Mouse (Mus musculus) neural tube, embryonic 11.5 days (tissue): ENCODE results near the gene Stk38l. TPM values are rescaled to one million over a fixed set of nuclear protein-coding genes. Genes with fewer than 3 reads are reported as not detected.

Experiments used
- ATAC-seq: fragments of 200-750 bp; cut with Nextera tagmentation; 2 replicates; pipeline ENCODE4 v1.8.0; 2017; ENCODE audit warnings: moderate number of reproducible peaks, mild to moderate bottlenecking, moderate TSS enrichment, moderate library complexity; ENCODE audit not compliant: insufficient read depth, low FRiP score, low TSS enrichment
- DNase-seq: peaks from one replicate; pipeline ENCODE4 v3.0.0-alpha.2; 2015; ENCODE audit warnings: low spot score
- H3K27ac ChIP-seq: fragments of 300-500 bp; sonication (generic); 2 replicates; pipeline ENCODE4 v1.5.1; 2014; ENCODE audit warnings: low read depth, mild to moderate bottlenecking, low read length
- H3K27me3 ChIP-seq: fragments of 300-500 bp; sonication (generic); 2 replicates; pipeline ENCODE4 v1.6.1; 2014; ENCODE audit warnings: mild to moderate bottlenecking, low read length, mixed read lengths; ENCODE audit not compliant: control insufficient read depth, insufficient read depth
- H3K36me3 ChIP-seq: fragments of 300-500 bp; sonication (generic); 2 replicates; pipeline ENCODE4 v1.6.1; 2014; ENCODE audit warnings: mild to moderate bottlenecking, low read length, moderate library complexity, mixed read lengths; ENCODE audit not compliant: control insufficient read depth, insufficient read depth
- H3K4me1 ChIP-seq: fragments of 300-500 bp; sonication (generic); 2 replicates; pipeline ENCODE4 v1.6.1; 2014; ENCODE audit warnings: low read length, mixed read lengths; ENCODE audit not compliant: control insufficient read depth, insufficient read depth
- H3K4me2 ChIP-seq: fragments of 300-500 bp; sonication (generic); 2 replicates; pipeline ENCODE4 v1.6.1; 2014; ENCODE audit warnings: low read depth, mild to moderate bottlenecking, moderate library complexity
- H3K4me3 ChIP-seq: fragments of 300-500 bp; sonication (generic); 2 replicates; pipeline ENCODE4 v1.5.1; 2014; ENCODE audit warnings: low read depth, low read length
- H3K9ac ChIP-seq: fragments of 300-500 bp; sonication (generic); 2 replicates; pipeline ENCODE4 v1.6.1; 2014; ENCODE audit warnings: mild to moderate bottlenecking, low read length
- H3K9me3 ChIP-seq: fragments of 300-500 bp; sonication (generic); 2 replicates; pipeline ENCODE4 v1.6.1; 2016; ENCODE audit warnings: low read length; ENCODE audit not compliant: control insufficient read depth
- WGBS: fragments of 180-500 bp; shearing (Covaris S2); extraction: QIAGEN DNeasy Blood & Tissue Kit; methylation state at CpG from one replicate; pipeline ENCODE4 v1.1.7; 2014; 5-methylcytosine and 5-hydroxymethylcytosine counted together
- polyA plus RNA-seq: library from polyadenylated mRNA; unstranded; fragments of >200 nt; fragmentation: Nextera tagmentation; extraction: Ambion mirVana; gene quantifications from 2 replicates; pipeline ENCODE4 v1.2.1, GENCODE M21; 2014

The Stk38l gene
- polyA plus RNA-seq, 1 experiment from 2014 or later, result 19.5 TPM

DNA sequence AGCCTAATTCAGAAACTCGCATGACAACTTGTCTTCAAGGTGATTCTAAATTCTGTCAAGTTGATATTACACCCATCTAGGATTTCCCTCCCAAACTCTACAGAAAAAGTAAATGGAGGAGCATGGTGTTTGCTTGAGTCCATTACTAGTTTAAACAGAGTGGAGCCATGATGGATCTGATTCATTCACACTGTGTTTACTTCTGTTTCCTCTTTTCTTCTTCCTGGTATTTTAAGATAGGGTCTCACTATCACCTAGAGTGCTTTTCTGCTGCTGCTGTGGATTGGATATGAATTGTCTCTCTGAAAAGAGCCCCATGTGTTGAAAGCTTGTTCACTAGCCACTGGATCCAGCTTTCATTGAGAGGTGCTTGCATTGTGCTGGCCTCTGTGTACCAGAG lies 20.4 kb downstream of the Stk38l start:
- Histone ChIP-seq H3K9me3 (no peaks in the 10 kb centered on the region), H3K36me3 (no peaks in the 10 kb centered on the region), H3K27me3 (no peaks in the 10 kb centered on the region), H3K4me3 (no peak overlapping the region), H3K9ac (no peak overlapping the region), H3K27ac (no peak overlapping the region), H3K4me1 (no peaks in the 10 kb centered on the region), H3K4me2 (no peak overlapping the region)
- no peak for DNase-seq
- 100% methylated on average over 1 of the region's 1 CpGs for whole genome bisulfite sequencing
- no peak for ATAC-seq

DNA sequence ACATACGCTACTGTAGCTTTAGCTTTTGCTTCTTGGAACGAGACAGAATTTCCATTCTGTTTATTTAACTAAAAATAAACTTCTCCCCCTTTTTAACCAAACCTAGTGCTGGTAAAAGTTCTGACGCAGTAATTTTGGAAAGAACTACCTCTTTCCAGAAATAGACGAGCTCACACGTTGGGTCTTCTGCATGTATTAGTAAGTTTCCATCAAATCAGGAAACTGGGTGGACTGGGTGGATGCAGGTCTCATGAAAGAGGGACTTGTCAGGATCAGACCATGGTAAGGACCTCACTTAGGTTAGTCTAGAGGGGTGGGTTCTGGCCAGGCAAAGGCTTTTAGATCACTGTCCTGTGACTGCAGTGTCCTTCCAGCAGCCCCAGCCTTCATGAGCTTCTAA lies 21.8 kb downstream of the Stk38l start:
- Histone ChIP-seq H3K9me3 (no peaks in the 10 kb centered on the region), H3K4me1 (no peaks in the 10 kb centered on the region), H3K27me3 (no peaks in the 10 kb centered on the region), H3K4me3 (no peak overlapping the region), H3K4me2 (no peak overlapping the region), H3K9ac (no peak overlapping the region), H3K36me3 (no peaks in the 10 kb centered on the region), H3K27ac (no peak overlapping the region)
- DNase-seq, result no peak
- ATAC-seq, result no peak
- WGBS, result 90% methylated on average over 5 of the region's 5 CpGs

DNA sequence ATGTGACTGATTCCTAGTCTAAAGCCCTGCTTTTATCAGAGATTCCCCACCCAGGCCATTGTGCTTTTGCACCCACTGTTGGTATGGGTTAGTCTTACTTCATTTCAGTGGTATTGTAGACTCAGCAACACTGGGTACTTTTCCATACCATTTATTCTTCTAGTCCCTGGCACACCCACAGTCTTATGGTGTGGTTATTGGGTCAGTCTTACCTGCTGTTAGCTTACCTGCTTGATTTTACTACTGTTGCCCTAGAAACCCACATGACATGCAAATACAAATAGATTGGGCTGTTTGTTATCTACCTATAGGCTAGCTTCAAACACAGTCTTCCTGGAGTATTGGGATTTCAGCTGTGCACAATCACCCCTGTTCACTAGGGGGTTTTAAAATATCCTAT lies 22.3 kb downstream of the Stk38l start:
- Histone ChIP-seq H3K4me2 (no peak overlapping the region), H3K9me3 (no peaks in the 10 kb centered on the region), H3K36me3 (no peaks in the 10 kb centered on the region), H3K27ac (no peak overlapping the region), H3K9ac (no peak overlapping the region), H3K4me3 (no peak overlapping the region), H3K4me1 (no peaks in the 10 kb centered on the region), H3K27me3 (no peaks in the 10 kb centered on the region)
- no peak for ATAC-seq
- no peak for DNase-seq

DNA sequence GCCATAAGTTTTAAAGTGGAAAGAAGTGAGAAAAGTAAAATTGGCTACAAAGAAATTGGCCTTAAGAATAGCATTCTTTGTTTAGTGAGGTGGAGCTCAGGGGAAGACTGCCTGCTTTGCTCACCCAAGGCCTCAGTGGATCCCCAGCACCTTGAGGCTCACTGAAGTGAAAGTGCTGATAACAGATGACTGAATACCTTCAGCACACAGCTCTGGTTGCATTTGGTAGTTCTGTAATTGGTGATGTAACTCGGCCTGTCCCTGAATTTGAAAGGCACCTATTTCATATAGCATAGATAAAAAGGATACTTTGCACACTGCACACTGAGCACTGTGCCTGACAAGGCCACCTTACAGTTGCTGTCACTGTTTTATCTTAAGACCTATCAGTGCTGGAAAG lies 23.5 kb downstream of the Stk38l start:
- Histone ChIP-seq H3K9ac (no peak overlapping the region), H3K4me1 (no peaks in the 10 kb centered on the region), H3K27me3 (no peaks in the 10 kb centered on the region), H3K4me2 (no peak overlapping the region), H3K27ac (no peak overlapping the region), H3K9me3 (no peaks in the 10 kb centered on the region), H3K4me3 (no peak overlapping the region), H3K36me3 (no peaks in the 10 kb centered on the region)
- no peak for DNase-seq
- no peak for ATAC-seq
- WGBS, result 94% methylated on average over 1 of the region's 1 CpGs

DNA sequence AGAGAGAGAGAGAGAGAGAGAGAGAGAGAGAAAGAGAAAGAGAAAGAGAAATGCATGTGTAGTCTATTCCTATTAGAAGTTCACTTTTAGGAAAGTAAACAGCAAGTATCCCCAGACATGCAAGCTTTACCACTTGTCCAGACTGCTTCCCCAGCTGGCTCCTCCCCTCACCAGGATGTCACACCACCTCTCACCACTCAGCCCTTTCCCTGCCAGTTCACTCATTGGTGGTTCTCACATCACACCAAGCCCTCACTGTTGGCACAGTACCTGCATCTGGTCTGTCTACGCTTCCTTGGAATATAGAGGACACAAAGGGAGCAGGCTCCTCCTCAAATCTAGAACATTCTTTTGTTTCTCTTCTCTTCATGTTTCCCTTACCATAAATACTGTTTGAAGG lies 26.9 kb downstream of the Stk38l start:
- H3K4me2 ChIP-seq, result no peak overlapping the region
- ATAC-seq (no peak), DNase-seq (no peak)
- H3K4me1 ChIP-seq, result peaks cover 4% of the 10 kb centered on the region
- no peaks in the 10 kb centered on the region for H3K9me3 ChIP-seq
- no peak overlapping the region for H3K4me3 ChIP-seq
- H3K27me3 ChIP-seq, result no peaks in the 10 kb centered on the region
- H3K36me3 ChIP-seq, result no peaks in the 10 kb centered on the region
- 61% methylated on average over 1 of the region's 1 CpGs for WGBS
- no peak overlapping the region for H3K9ac ChIP-seq
- no peak overlapping the region for H3K27ac ChIP-seq

DNA sequence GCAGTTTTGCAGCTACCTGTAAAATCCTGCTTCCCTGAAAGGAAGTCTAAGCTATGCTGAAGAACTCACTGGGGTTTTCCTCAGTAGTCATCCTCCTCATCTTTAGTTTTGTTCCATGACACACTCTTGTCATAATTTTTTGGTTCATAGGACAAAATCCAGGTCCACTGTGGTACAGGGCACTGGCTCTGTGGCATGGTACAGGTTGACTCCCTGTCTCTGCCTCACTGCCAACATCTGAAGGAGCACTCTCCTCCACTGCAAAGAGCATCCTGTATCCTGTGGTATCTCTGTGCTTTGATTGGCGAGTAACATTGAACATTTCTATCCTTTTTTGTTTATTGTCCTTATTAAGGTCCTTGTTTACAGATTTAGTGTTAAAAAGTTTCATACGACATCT lies 27.4 kb downstream of the Stk38l start:
- Histone ChIP-seq H3K27me3 (no peaks in the 10 kb centered on the region), H3K9me3 (no peaks in the 10 kb centered on the region), H3K36me3 (no peaks in the 10 kb centered on the region), H3K9ac (no peak overlapping the region), H3K4me3 (no peak overlapping the region), H3K4me2 (no peak overlapping the region), H3K27ac (no peak overlapping the region), H3K4me1 (peaks cover 4% of the 10 kb centered on the region)
- 93% methylated on average over 2 of the region's 2 CpGs for WGBS
- DNase-seq (no peak), ATAC-seq (no peak)

DNA sequence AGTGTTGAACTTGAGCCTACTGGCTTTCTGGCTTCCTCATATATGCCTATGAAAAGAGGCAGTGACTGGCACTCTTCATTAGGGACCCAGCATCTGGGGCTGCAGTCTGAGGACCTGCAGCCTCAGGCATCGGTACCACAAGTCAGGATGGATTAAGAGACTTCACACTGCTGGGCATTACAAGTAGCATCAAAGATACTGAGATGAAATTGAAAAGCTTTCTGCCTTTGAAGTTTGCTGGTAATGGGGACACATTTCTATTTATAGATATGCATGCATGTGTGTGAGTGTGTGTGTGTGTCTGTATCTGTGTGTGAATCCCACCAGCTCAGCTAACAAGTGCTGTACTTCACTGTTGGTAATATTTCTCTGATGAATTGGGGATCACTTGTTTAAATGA lies 27.8 kb downstream of the Stk38l start:
- WGBS, result 85% methylated on average over 1 of the region's 1 CpGs
- H3K27me3 ChIP-seq, result no peaks in the 10 kb centered on the region
- ATAC-seq (no peak), DNase-seq (no peak)
- H3K4me2 ChIP-seq, result no peak overlapping the region
- no peak overlapping the region for H3K4me3 ChIP-seq
- peaks cover 4% of the 10 kb centered on the region for H3K4me1 ChIP-seq
- H3K36me3 ChIP-seq, result no peaks in the 10 kb centered on the region
- H3K9ac ChIP-seq, result no peak overlapping the region
- H3K27ac ChIP-seq, result no peak overlapping the region
- no peaks in the 10 kb centered on the region for H3K9me3 ChIP-seq

DNA sequence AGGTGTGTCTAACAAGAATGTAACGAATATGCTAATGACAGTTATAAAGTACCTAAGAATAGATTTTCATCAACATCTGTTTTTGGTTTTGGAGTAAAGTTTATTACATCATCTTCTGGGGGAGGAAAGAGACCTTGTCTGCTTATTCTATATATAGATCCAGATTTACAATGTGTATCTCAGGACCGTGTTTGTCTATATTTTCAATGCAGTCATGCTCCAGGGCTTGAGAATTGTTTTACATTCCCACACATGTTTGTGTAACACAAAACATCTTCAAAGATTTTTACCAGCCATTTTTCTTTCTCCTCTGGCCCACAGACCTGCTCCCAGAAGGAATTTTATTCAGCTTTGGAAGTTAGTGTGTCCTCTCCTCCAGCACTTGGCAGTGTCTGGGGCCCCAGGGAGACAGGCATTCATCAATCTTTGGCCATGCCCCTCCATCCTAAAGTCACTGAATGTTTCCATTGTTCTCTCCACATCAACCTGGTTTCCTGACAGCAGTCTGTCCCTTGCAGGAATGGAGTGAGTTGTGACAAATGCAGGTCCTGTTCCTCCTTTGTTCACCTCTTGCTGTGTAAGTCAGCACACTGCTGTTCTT lies 28.9 kb downstream of the Stk38l start:
- H3K4me1 ChIP-seq, result peaks cover 4% of the 10 kb centered on the region
- H3K4me3 ChIP-seq, result no peak overlapping the region
- H3K27ac ChIP-seq, result no peak overlapping the region
- WGBS, result 66% methylated on average over 2 of the region's 2 CpGs
- H3K9me3 ChIP-seq, result no peaks in the 10 kb centered on the region
- DNase-seq (no peak), ATAC-seq (no peak)
- no peaks in the 10 kb centered on the region for H3K27me3 ChIP-seq
- H3K36me3 ChIP-seq, result no peaks in the 10 kb centered on the region
- H3K4me2 ChIP-seq, result no peak overlapping the region
- H3K9ac ChIP-seq, result no peak overlapping the region; the same call in 1 of the 2 replicates

DNA sequence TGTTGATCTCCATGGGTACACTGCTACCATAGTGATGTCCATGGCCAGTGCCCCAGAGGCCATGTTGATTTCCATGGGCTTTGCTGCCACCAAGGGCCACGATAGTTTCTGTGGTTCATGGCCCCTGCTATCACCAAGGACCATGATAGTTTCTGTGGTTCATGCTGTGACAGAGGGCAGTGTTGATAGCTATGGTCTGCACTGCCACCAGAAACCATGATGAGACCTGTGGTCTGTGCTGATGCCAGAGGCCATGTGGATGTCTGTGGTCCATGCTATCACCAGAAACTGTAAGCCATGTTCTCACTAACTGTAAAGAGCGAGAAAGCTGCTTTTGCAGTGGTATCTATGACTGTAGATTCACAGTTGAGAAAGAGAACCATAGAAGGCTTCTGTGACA lies 30.3 kb downstream of the Stk38l start:
- H3K4me3 ChIP-seq, result no peak overlapping the region
- WGBS, result 95% methylated on average over 2 of the region's 2 CpGs
- ATAC-seq, result no peak
- no peaks in the 10 kb centered on the region for H3K27me3 ChIP-seq
- no peak overlapping the region for H3K9ac ChIP-seq
- H3K27ac ChIP-seq, result no peak overlapping the region
- peaks cover 4% of the 10 kb centered on the region for H3K4me1 ChIP-seq
- H3K9me3 ChIP-seq, result no peaks in the 10 kb centered on the region
- no peak overlapping the region for H3K4me2 ChIP-seq
- H3K36me3 ChIP-seq, result no peaks in the 10 kb centered on the region; the same call in 1 of the 2 replicates
- DNase-seq, result no peak
